Mouse (Mus musculus) thymus, adult 18-20 months (tissue): ENCODE measurements at regions not wholly inside any gene's neighbourhood (a gene's known extent, or its start where the extent isn't known, plus 50 kb on each side); places are given as distances from the start of the nearest gene placed in this dataset.

Source experiments
- DNase-seq, 2 experiments: peaks; one replicate each; pipeline ENCODE4 v3.0.0; 2022; ENCODE audit warnings: mixed read lengths in 2 of 2

DNA sequence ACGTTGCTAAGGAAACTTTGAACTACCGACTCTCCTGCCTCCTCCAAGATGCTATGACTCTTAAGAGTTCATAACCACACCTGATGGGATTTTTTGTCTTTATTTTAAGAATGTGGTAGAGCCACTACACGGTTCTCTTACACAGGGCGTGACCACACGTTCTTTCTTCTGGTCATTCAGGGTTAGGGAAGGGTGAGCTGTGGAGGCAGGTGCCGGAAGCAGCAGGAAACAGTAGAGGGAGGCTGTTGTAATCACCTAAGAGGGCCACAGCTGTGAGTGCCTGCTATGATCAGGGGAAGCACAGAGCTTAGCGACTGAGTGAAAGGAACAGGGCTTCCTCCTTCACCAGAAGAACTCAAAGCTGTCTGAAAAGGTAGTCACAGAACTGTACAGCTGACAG lies 50.6 kb upstream of the Larp1 start:
- peak; percentile 22 to 53 for DNase-seq

DNA sequence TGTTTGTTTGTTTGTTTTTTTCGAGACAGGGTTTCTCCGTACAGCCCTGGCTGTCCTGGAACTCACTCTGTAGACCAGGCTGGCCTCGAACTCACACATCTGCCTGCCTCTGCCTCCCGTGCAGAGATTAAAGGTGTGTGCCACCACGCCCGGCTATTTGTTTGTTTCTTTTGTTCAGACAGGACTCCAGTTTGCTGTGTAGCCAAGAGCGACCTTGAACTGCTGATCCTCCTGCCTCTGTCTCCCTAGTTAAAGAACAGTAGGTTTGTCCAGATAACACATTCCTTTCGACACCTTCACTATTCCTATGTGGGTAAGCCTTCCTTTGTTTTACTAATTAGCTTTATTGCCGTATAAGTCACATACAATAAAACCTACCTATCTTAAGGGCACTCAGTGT lies 52.0 kb upstream of the Larp1 start:
- no peak for DNase-seq

DNA sequence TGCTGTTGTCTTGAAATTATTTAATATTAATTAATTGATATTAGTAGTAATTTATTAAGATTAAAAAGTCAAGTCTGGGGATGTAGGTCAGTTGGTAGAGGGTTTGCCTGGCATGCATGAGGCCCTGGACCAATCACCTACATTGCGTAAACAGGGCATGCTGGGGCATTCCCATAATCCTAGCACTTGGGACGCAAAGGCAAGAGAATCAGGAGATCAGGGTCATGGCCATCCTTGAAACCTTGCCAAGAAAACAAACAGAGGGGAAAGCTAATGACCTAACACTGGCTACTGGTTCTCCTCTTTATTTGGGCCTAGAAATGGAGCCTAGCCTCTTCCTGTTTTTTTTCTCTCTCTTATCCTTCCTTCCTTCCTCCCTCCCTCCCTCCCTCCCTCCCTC lies 52.8 kb upstream of the Larp1 start:
- DNase-seq, result no peak

DNA sequence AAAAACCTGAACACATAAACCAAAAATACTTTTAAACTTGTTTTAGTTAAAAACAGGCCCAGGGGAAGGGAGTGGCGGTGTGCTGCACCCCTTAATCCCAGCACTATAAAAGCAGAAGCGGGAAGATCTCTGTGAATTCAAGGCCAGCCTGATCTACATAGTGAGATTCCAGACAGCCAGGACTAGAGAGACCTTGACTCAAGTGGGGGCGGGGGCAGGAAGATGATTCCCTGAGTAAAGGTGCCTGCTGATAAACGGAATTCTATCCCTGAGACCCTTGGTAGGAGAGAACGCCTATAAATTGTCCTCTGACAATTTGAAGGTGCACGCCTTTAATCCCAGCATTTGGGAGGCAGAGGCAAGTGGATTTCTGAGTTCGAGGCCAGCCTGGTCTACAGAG lies 53.4 kb upstream of the Larp1 start:
- DNase-seq, result no peak

DNA sequence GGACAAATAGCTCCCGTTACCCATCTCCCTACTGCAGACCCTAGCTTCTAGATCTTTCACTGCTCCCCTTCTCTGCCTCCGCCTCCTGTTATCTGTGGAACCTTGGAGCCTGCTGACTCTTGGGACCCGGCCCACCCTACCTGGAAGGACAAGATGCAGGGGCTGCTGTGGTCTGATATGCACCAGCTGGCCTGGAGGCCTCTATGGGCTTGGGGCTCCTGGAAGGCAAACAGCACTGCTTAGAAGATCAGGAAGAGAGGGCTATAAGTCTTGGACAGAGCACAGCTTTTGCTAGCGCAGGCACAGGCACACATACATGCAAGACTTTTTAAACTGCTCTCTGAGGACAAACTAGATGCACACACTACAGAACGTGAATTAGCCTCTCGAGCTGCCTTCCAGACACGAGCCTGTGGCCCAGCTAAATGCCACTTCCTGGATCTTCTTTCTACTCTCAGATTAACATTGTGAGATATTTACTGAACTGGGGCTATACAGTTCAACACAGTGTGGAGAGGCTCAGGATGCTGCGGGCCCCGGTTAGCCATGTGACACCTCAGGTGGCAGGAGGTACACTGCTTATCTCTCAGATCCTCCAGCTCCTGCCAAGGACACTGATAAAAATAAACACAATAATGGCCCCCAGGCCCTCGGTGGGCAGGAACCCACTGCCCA lies 54.2 kb upstream of the Larp1 start:
- DNase-seq, result no peak

DNA sequence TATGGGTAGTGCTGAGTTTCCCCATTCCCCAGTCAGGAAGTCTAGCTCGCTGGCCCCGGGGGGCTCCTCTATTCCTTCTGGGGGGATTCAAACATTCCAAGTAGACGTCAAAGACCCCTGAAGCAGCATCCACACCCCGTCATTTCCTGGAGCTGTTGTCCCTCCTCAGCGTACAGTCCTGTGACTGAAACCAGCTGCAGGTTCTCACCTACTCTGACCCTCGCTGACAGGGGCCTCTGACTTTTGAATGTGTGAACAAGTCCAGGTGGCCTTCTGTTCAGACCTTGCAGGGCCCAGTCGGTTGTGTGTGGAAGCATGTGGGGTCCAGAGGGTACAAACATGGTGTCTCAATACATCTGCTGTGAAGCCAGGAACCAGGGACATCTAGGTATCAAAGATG lies 55.2 kb upstream of the Larp1 start:
- DNase-seq, result no peak

DNA sequence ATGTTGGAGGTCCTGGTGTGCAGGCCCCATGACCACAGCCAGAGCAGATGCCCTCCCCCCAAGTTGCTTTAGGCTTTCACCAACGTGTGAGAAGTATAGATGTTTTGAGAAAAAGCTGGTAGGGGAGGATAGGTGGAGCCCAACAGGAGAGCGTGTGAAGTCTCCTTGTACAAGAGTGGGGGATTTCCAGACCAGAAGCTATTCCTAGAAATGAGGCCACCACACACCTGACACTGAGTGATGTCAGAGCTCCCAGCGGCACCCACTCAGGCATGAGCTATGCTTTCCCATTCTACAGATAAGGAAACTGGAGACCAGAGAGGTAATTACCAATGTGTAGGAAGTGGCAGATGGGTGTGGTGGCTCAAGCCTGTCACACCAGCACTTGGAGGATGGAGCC lies 56.2 kb upstream of the Larp1 start:
- no peak for DNase-seq

DNA sequence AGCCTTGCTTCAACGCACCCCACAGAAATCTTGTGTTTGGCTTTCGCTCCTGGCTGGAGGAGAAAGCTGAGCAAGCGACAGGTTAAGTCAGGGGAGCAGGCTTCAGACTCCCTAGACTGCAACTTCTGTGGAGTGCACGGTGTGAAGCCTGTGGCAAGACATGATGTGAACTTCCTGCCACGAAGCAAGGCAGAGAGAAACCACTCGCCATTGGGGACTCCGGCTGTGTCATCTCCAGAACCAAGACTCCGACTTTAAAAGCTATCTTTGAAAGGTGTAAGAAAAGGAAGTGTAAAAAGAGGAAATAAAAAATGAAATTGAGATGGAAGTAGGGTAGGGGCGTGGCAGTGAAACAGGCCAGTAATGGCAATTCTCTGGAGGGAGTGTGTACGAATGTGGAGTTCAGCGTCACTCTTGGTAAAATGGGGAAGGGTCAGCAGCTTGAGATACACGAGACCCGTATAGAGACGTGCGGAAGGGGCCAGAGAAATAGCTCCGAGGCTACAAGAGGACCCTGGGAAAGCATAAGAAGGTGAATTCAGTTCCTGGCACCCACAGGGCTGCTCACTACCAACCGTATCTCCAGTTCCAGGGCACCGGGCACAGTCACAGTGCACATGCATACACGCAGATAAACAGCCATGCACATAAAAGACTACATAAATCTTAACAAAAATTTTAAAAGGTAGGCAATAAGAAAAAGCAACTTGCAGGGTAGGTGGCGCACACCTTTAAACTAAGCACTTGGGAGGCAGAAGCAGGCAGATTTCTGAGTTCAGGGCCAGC lies 57.1 kb upstream of the Larp1 start:
- DNase-seq, result peak in 1 of 2 experiments; percentile 39

DNA sequence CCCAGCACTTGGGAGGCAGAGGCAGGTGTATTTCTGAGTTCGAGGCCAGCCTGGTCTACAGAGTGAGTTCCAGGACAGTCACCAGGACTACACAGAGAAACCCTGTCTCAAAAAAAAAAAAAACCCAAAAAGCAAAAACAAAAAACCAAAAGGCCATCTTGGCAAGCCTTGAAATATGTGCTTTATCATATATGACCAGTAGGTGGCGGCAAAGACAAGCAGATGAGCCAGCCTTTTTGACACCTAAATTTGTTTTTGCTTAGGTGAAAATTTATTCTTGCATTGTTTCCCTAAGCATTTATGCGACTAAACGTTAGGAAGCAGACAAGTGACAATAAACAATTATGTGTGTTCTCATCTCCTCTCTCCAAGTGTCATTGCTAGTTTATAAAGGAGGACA lies 57.9 kb upstream of the Larp1 start:
- DNase-seq, result no peak

DNA sequence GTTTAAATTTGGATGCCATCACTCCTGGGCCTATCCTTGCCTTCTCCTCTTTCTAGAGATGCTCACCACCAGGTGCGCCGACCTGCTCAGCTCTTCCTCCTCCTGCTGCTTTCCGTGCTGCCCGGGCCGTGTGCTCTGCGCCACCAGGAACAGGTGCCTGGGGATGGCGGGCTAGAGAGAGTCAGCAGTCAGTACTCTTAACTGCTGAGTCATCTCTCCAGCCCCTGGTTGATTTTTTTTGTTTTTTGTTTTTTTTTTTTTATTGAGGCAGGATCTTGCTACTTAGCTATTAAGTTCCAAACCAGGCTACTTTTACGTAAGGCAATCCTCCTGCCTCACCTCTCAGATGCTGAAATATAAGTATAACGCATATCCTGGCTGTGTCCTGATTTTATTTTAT lies 59.8 kb upstream of the Larp1 start:
- DNase-seq, result no peak

DNA sequence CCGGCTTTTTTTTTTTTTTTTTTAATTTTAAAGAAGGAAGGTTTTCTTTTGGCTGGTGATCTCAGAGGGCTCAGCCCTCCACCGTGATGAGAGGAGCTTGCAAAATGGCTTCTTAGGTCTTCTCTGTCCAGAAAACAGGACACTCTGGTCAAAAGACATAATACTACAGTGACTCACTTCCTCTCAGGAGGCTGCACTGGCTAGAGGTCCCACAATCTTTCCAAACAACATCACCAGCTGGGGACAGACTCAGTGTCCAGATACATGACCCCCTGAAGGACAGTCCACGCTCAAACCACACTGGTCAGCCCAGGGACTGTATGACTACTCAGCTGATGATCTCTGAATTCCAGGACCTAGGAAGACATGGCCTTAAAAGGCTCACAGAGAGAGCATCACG lies 61.5 kb upstream of the Larp1 start:
- DNase-seq, result no peak

DNA sequence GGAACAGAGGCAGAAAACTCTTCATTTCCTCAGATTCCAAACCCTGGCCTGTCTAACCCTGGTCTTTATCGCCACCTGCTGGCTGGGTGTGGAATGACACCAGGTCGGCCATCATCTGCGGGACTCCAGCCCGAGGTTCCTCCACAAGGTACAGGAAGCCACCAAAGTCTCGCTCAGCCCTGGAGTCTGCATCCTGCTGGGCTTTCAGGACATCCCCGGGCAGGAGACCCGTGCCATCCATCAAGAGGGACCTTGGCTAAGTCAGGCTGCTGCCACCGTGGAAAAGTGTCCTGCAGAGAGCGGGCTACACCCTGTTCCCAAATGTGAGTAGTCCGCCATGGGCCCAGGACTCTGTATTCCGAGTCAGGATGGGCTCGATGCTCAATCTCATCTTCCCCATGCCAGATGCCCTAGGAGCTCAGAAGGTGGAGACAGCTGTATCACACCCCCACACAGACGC lies 74.4 kb upstream of the Larp1 start:
- peak; percentile 58 to 68 for DNase-seq

DNA sequence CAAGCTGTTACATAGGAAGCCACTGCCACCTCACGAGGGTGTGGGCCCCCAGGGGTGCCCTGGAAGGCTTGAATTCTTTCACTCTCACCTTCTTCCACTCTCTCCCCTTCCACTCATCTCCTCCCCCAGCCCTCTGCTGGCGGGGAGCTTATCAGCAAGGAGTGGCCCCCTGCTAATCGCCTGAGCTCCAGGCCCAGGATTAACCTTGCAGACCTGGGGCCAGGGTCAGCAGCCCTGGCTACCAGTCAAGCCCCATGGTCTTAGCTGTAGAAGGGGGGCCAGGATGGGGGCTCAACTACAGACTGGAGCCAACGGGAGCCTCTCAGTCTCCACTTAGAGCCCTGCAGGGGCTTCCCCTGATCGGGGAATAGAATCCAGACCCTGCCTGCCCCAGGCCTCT lies 75.8 kb upstream of the Larp1 start:
- DNase-seq, result no peak

DNA sequence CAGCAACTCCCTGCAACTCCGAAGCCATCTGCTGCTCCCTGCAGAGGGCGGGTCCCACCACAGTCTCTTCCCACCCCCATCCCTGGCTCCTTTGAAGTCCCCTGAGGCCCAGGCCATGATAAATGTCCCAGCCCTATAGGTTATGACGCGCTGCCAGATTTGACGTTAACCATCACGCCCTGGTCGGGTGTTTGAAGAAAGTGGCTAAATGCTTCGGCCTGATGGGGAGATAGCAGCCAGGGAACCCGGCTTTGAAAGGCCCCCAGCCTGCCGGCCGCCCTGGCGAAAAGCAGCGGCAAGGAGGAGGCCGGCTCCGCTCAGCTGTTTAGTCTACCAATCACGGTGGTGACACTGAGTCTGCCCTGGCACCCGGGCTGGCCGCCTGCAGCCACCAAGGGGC lies 79.4 kb upstream of the Larp1 start:
- DNase-seq, result no peak

DNA sequence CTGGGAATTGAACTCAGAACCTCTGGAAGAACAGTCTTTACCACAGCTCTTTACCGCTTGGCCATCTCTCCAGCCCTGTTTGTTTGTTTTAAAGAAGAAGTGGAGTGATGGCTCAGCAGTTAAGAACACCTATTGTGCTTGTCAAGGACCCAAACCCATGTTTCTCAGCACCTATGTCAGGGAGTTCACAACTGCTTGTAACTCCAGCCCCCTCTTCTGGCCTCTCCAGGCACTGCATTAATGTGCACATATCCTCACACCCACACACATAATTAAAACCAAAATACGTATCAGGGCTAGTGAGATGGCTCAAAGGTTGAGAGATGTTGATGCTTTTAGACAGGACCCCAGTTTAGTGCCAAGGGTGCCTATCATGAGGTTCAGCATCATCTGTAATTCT lies 87.6 kb upstream of the Hand1 start:
- DNase-seq, result no peak

DNA sequence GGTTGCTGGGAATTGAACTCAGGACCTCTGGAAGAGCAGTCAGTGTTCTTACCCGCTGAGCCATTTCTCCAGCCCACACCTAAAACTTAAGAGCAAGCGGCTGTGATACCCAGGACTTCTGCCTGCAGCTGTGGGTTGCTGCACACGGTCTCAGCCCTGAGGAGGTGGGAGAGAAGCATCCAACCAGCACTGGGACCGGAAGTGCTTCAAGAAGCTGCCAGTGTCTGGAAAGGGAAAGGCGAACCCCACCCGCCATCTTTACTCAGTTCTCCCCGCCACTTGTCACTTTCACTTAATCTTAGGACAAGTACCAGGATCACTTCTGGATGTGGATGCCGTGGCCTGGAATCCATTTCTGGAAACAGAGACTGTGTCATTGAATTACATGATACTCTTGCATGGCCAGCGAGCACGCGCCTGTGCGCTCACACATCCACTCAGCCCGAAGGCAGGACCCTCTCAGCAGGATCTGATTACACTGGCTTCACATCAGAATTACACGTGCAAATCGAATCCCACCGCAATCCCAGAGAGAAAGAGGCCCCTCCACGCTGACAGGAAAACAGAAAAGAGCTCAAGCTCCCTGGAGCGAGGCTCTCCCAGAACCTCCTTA lies 85.9 kb upstream of the Hand1 start:
- no peak for DNase-seq

DNA sequence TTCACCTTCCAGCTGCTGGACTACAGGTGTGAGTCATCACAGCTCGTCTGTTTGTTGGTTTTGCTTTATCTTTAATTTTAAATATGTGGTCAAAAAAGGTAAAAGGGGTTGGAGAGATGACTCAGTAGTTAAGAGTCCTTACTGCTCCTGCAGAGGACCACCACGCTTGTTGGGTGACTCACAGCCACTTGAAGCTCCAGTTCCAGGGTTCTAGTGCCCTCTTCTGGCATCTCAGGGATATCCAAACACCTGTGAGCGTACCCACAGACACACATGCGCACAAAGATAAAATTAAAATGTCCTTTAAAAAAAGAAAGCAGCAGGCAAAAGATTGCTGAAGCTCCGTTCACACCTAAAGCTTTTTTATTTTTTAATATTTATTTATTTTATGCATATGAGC lies 85.4 kb upstream of the Hand1 start:
- DNase-seq, result no peak

DNA sequence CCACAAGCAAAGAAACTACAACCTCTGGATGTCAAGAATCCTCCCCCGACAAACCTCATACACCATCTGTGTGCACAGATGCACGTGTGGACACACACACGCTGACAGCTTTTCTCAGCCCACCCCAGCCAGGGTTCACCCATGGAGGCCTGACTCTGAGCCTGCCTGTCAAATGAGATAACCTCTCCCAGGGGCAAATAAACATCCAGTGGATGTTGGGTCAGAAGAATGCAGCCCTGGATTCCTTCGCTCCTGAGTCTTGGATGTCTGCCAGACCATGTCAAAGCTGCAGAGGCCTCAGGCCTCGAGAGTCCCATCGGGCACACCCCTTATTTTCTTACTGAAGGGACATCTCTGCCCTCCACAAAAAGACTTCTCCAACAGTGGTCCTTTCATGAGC lies 83.4 kb upstream of the Hand1 start:
- DNase-seq, result no peak

DNA sequence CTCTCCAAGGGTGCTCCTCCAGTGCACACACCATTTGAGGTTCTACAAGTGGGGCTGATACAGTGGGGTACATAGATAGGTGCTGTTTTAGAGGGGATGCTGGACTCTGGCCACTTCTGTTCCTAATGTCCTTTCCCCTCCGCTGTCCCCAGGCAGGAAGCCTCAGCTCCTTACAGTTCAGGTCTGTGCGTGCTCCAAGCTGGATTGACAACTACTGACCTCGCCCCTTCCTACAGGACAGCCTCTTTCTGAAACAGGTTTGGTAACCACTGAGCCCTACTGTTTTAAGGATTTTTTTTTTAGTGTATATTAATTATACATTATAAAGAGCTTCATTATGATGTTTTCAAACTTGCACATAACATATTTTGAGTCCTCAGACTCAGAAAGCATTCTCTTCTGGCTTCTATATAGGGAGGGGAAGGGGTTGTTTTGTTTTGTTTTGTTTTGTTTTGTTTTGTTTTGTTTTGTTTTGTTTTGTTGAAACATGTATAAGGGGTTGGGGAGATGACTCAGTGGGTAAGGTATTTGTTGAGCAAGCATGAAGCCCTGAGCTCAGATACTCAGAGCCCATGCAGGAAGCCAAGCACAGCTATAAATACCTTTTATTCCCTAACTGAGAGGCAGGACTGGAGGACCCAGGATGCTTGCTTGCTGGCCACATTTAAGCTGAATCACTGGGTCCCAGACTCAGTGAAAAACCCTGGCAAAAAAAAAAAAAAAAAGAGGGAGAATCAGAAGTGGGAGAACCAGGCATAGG lies 81.4 kb upstream of the Hand1 start:
- DNase-seq, result no peak

DNA sequence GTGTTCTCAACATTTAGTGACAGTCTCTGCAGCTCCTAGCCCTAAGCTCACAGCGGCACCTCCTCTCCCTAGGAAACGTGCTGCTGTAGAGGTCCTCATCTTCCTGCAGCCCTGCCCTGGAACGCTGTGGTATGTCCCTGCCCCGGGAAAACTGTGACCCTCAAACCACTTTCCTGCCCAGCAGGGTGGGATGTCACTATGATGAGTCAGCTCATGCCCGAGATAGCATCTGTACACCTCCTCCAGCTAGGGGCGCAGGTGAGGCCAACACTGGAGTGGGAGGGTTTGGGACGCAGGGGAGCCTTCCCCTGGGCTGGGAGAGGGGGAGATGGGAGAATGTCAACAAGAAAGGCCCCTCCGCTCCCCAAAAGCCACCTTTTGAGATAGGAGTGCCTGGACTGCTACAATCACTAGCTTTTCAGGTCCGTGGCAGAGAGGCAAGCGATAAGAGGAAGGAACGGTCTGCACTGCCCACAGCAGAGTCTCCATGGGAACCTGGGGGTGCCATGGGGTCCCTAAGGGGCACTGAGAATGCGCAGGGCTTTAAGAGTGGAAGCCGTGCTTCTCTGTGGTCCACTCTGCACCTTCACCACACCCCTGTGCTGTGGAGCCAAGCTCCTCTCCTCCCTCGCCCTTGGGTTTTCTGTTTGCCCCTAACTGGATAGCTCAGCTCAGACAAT lies 80.5 kb upstream of the Hand1 start:
- DNase-seq, result no peak

DNA sequence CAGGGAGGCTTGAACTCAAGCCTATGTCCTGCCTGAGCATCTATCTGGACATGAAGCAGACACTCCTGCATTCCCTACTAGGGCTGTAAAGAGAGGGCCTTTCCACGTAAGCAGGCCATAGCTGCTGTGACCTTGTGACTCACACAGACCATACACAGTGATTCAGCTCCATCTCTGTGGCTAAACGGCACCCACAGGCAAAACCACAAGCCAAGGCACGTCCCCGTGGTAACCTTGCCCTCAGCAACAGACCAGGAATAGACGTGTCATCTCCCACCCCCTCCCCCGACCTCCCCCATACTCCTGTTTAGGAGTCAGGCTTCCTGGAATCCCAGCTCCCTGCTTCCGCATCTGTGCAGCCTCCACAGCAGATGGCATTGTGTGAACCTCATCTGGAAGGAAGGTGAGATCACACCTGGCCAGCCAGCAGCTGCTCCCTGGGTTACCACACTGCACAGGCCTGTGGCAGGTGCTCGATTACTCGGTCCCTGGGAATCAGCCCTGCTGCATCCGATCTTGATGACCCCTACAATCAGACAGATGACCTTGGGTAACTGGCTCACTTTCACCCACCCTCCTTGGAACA lies 79.2 kb upstream of the Hand1 start:
- no peak for DNase-seq

DNA sequence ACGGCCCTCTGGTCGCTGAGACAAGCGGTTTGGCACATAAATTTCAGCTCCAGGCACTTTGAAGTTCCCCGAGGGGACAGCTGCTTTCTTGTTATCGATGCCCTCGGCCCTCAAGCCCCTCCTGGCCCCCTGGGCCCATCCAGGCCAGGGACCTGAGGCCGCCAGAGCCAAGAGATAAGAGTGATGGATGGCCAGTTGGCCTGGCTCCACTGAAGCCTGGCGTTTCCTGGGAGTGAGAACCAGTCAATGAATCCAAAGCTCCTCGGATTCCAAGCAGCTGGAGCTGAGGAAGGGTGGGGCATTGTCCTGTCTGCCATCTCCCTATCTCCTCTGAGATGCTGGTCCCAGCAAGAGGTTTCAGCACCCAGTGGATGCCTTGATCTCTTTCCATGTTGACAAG lies 71.6 kb upstream of the Hand1 start:
- no peak for DNase-seq

DNA sequence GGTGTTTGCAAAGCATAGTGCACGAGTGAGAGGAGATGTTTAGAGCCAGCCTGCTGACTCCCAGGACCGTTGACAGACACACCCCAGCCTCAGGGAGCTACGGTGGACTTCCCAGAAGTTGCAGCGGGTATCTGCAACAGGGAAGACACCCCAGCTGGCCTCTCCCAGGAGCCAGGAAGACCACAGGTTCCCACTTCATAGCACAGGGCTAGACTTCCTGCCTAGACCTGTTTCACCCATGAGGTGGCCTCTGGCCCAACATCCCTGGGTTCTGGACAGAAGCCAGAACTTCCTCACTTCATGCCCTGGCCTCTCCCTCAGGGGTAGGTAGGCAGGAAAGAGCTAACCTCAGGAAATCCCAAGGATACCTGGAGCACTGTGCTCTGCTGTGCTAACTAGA lies 66.7 kb upstream of the Hand1 start:
- DNase-seq, result no peak
